Mouse (Mus musculus) ES-E14 (cell line): ENCODE data around the gene Klk5. TPM values are rescaled to one million over a fixed set of nuclear protein-coding genes. Genes with fewer than 3 reads are reported as not detected.

Experiments used
- DNase-seq: peaks from one replicate; pipeline ENCODE4 v3.0.0-alpha.2; 2013; ENCODE audit warnings: low read depth, low spot score
- H3K27ac ChIP-seq: 2 replicates; pipeline ENCODE4 v1.5.1; 2012; ENCODE audit warnings: low read depth, mild to moderate bottlenecking, low read length, moderate library complexity, mixed read lengths; ENCODE audit not compliant: poor library complexity, insufficient read depth, severe bottlenecking
- H3K36me3 ChIP-seq: 2 replicates; pipeline ENCODE4 v1.6.1; 2012; ENCODE audit warnings: mild to moderate bottlenecking, low read length, moderate library complexity, mixed read lengths; ENCODE audit not compliant: control insufficient read depth, poor library complexity, insufficient read depth, severe bottlenecking
- H3K4me1 ChIP-seq, 2 experiments: fragments of 150-350 bp in 1 of 2; sonication (generic) in 1 of 2; 2 replicates each; pipeline ENCODE4 v1.6.1; 2012; ENCODE audit warnings: low read length in 2 of 2, mild to moderate bottlenecking in 1 of 2, mixed read lengths in 1 of 2; ENCODE audit not compliant: control insufficient read depth in 2 of 2, insufficient read depth in 2 of 2, poor library complexity in 1 of 2
- H3K4me3 ChIP-seq, 2 experiments: fragments of 150-350 bp in 1 of 2; sonication (generic) in 1 of 2; 2 replicates each; pipeline ENCODE4 v1.5.1; 2012; ENCODE audit warnings: low read length in 2 of 2, low read depth in 1 of 2, mild to moderate bottlenecking in 1 of 2, mixed read lengths in 1 of 2; ENCODE audit not compliant: insufficient read depth in 1 of 2, poor library complexity in 1 of 2, severe bottlenecking in 1 of 2
- H3K9ac ChIP-seq: 2 replicates; pipeline ENCODE4 v1.6.1; 2012; ENCODE audit warnings: low read depth, mild to moderate bottlenecking, low read length, mixed read lengths; ENCODE audit not compliant: poor library complexity, insufficient read depth, severe bottlenecking
- H3K9me3 ChIP-seq: fragments of 150-350 bp; sonication (generic); 2 replicates; pipeline ENCODE4 v1.6.1; 2012; ENCODE audit warnings: low read depth, mild to moderate bottlenecking, low read length; ENCODE audit not compliant: control insufficient read depth, insufficient read depth
- CHD2 ChIP-seq: IDR thresholded peaks from 2 replicates; pipeline ENCODE4 v1.6.1; 2014; ENCODE audit warnings: mild to moderate bottlenecking, low read depth, low read length, inconsistent platforms
- HCFC1 ChIP-seq: IDR thresholded peaks from 2 replicates; pipeline ENCODE4 v1.6.1; 2012; ENCODE audit warnings: low read length, inconsistent platforms, borderline replicate concordance; ENCODE audit not compliant: insufficient read depth
- MAFK ChIP-seq: IDR thresholded peaks from 2 replicates; pipeline ENCODE4 v1.6.1; 2014; ENCODE audit warnings: mild to moderate bottlenecking, low read depth, low read length, inconsistent platforms; ENCODE audit not compliant: insufficient read depth
- ZC3H11A ChIP-seq: IDR thresholded peaks from 2 replicates; pipeline ENCODE4 v1.6.1; 2012; ENCODE audit warnings: low read depth, mild to moderate bottlenecking, inconsistent platforms, low read length, borderline replicate concordance
- ZNF384 ChIP-seq: IDR thresholded peaks from 2 replicates; pipeline ENCODE4 v1.6.1; 2012; ENCODE audit warnings: low read depth, low read length, inconsistent platforms
- in situ Hi-C, 2 experiments: fragments of 600-800 bp; cut with MboI; formaldehyde crosslinking; loops; one replicate each; pipeline ENCODE4 v1.15.1; 2025; ENCODE audit warnings: low sequenced_read_pairs in 2 of 2, inconsistent platforms in 1 of 2; ENCODE audit not compliant: unreplicated experiment in 2 of 2
- total RNA-seq: library from RNA; depleted of rRNA; stranded (reverse); fragments of 300-350 nt; gene quantifications from 2 replicates; pipeline ENCODE4 v1.2.3, GENCODE M21; 2012

The Klk5 gene
- total RNA-seq, 1 experiment, result not detected

DNA sequence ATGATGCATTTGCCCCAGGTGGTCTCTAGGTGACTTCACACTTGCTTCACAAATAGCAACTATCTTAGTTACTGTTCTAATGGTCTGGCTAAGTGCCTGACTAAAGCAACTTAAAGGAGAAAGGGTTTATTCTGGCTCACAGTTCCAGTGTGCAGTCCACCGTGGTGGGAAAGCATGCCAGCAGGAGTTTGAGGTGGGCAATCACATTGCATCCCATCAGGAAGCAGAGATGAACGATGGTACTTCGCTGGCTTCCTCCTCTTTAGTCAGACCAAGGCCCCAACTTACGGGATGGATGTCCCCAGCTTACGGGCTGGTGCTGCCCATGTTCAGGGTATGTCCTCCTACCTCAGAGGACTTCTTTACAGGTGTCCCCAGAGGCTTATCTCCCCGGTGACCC, 9.8 kb downstream of the Klk5 start:
- in situ Hi-C loops, result no loop called here
- TF ChIP-seq ZC3H11A, result no peak
- TF ChIP-seq ZNF384, result no peak
- no peak for TF ChIP-seq HCFC1
- TF ChIP-seq CHD2, result no peak
- TF ChIP-seq MAFK, result no peak
- H3K36me3 ChIP-seq, result no peaks in the 10 kb centered on the region

GRCm38 (mm10) chr7:43854642-43855380, 13.0 kb downstream of the Klk5 start:
- H3K9ac ChIP-seq, result no peak overlapping the region; the same call in 1 of the 2 replicates
- H3K4me3 ChIP-seq, result no peak overlapping the region
- H3K9me3 ChIP-seq, result no peaks in the 10 kb centered on the region
- peaks cover 4 to 15% of the 10 kb centered on the region in 2 experiments; a peak in 2 of 4 replicates for H3K4me1 ChIP-seq
- DNase-seq, result no peak
- no peaks in the 10 kb centered on the region for H3K36me3 ChIP-seq
- no peak overlapping the region for H3K27ac ChIP-seq
- TF ChIP-seq HCFC1 (no peak), CHD2 (no peak), ZC3H11A (no peak), ZNF384 (no peak), MAFK (no peak)
- in situ Hi-C loops, result no loop called here

More for the DNA sequence above, 9.8 kb downstream of the Klk5 start:
- Histone ChIP-seq H3K4me1 (peaks cover 2 to 13% of the 10 kb centered on the region in 2 experiments; a peak in 2 of 4 replicates), H3K9me3 (no peaks in the 10 kb centered on the region), H3K4me3 (no peak overlapping the region), H3K27ac (no peak overlapping the region), H3K9ac (no peak overlapping the region)
- no peak for DNase-seq

GRCm38 (mm10) chr7:43855709-43856108, 13.9 kb downstream of the Klk5 start:
- in situ Hi-C loops, result no loop called here
- H3K9ac ChIP-seq, result no peak overlapping the region
- H3K4me1 ChIP-seq, result peaks cover 4 to 15% of the 10 kb centered on the region in 2 experiments; a peak in 2 of 4 replicates
- DNase-seq, result no peak
- no peaks in the 10 kb centered on the region for H3K9me3 ChIP-seq
- H3K27ac ChIP-seq, result no peak overlapping the region
- no peak overlapping the region for H3K4me3 ChIP-seq
- no peaks in the 10 kb centered on the region for H3K36me3 ChIP-seq
- TF ChIP-seq ZNF384, result no peak
- no peak for TF ChIP-seq MAFK
- TF ChIP-seq ZC3H11A, result no peak
- no peak for TF ChIP-seq HCFC1
- no peak for TF ChIP-seq CHD2

DNA sequence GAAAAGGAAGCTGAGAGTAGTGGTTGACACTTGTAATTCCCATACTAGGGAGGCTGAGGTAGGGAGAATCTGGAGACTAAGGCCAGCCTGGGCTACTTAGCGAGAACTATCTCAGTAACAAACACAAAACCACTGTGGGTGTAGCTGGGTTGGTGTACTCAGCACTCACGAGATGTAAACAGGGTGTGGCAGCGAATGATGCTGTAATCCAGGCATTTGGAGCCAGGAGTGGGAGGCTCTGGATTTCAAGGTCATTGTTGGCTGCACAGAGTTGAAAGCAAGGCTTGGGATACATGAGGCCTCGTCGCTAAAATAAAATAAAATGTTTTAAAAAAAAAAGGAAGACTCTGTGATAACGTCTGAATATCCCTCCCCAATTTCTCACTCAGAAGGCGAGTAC, 14.5 kb downstream of the Klk5 start:
- TF ChIP-seq MAFK, result no peak
- no peak for TF ChIP-seq HCFC1
- TF ChIP-seq ZC3H11A, result no peak
- no peak for TF ChIP-seq CHD2
- no peak for TF ChIP-seq ZNF384
- Histone ChIP-seq H3K36me3 (no peaks in the 10 kb centered on the region), H3K9me3 (no peaks in the 10 kb centered on the region), H3K9ac (no peak overlapping the region), H3K4me3 (no peak overlapping the region), H3K27ac (no peak overlapping the region), H3K4me1 (peaks cover 4 to 15% of the 10 kb centered on the region in 2 experiments; a peak in 2 of 4 replicates)
- in situ Hi-C loops, result no loop called here
- no peak for DNase-seq
